Mouse (Mus musculus) olfactory bulb, adult 2 months (tissue): ENCODE data around the gene Mrpl24.

Source experiments
- CTCF ChIP-seq: fragments of 200-500 bp; IDR thresholded peaks from 2 replicates; pipeline ENCODE4 v1.5.1; 2012; ENCODE audit warnings: low read depth, mild to moderate bottlenecking, low read length, moderate library complexity; ENCODE audit not compliant: insufficient read depth
- POLR2A ChIP-seq: fragments of 200-500 bp; IDR thresholded peaks from 2 replicates; pipeline ENCODE4 v1.6.1; 2012; ENCODE audit warnings: mild to moderate bottlenecking, low read depth, low read length, moderate library complexity; ENCODE audit not compliant: insufficient read depth

- TF ChIP-seq CTCF (no peak), POLR2A (no peak)
Observed at GRCm38 (mm10) chr3:87916990-87917389, 2.3 kb upstream of the Mrpl24 start.
